12 mouse cellular contexts compared by ENCODE assay signal in the genomic region with DNA sequence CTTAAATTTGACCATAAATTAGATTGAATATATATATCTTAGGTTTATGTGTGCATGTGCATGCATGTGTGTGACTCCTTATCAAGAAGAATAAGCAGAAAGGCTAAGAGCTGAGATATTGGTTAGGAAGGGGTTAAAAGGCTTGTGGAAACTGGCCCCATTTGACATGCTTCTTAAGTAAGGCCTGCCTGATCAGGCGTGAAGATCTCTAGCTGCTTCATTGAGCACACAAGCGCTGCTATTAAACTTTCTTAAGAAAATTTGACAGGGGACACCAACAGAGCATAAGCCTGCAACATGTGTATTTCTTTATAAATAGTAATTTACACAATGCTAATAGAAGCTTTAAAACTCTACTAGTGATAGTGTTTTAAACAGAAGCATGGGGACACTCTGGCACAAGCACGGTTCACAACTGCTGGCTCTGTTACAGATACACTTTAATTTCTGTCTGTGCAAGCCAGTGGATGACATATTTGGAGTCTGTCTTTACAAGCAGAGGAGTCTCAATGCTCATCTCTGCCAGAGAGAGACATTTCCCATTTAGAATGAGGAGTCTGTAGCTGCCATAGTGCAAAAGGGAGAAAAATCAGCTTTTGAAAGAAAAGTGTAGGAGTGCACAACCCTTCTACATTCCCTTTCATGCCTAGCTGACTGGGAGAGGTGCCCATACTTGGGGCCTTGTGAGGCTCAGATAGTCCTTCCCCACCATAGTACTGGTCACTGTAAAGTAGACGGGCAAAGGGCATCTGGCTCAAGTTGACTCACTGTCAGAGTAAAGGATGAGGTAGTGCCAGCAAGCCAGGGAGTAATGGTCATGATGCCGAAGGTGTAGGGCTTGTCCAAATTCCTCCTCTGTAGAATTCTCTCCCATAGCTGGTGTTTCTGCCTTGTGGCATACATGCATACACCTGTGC.
DNase-seq lines count a peak whose midpoint lies in the region; ATAC-seq and TF ChIP-seq lines count a peak whose summit lies in the region.
"Had no signal": no experiment of that assay in that cellular context is flagged by ENCODE, and none has a peak within 500 bp of the region (broad histone marks: within the 10 kb centered on the region; RNA-seq: fewer than 3 reads in every experiment).

No protein-coding gene starts in this region.

- no peak for DNase-seq in hindbrain, embryonic 14.5 days (ENCODE audit: low spot score)
- DNase-seq in kidney, postnatal 25 days: peak; percentile 15 to 38
- no peak for DNase-seq in urinary bladder, postnatal 10 days (ENCODE audit: low spot score)
- no peak for DNase-seq in right cerebral cortex, adult 2 months (ENCODE audit: low spot score in 2 of 2)
- DNase-seq: adrenal gland, postnatal 25 days; gastrocnemius, postnatal 14 days; thymus, adult 18-20 months had no signal

- H3K36me3 ChIP-seq in neural tube, embryonic 12.5 days: no peaks in the 10 kb centered on the region
- H3K36me3 ChIP-seq in neural tube, embryonic 15.5 days: no peaks in the 10 kb centered on the region
- H3K36me3 ChIP-seq in hindbrain, embryonic 14.5 days (replicated peaks; ENCODE audit: control insufficient read depth, insufficient read depth): no peaks in the 10 kb centered on the region
- H3K36me3 ChIP-seq in intestine, postnatal 0 days (ENCODE audit: control insufficient read depth, insufficient read depth): no peaks in the 10 kb centered on the region
- H3K36me3 ChIP-seq: heart, embryonic 15.5 days had no signal

- H3K4me1 ChIP-seq in neural tube, embryonic 12.5 days: peaks cover 10% of the 10 kb centered on the region; the same call in 1 of the 2 replicates
- H3K4me1 ChIP-seq in neural tube, embryonic 15.5 days: peaks cover 12% of the 10 kb centered on the region
- H3K4me1 ChIP-seq in hindbrain, embryonic 14.5 days (replicated peaks; ENCODE audit: control insufficient read depth, insufficient read depth, low read length): peaks cover 20% of the 10 kb centered on the region
- H3K4me1 ChIP-seq in intestine, postnatal 0 days (replicated peaks; ENCODE audit: control insufficient read depth, insufficient read depth, low read length): no peaks in the 10 kb centered on the region
- H3K4me1 ChIP-seq: heart, embryonic 15.5 days had no signal

- H3K9ac ChIP-seq in neural tube, embryonic 12.5 days: no peak overlapping the region
- H3K9ac ChIP-seq in neural tube, embryonic 15.5 days (replicated peaks): no peak overlapping the region
- no peak overlapping the region for H3K9ac ChIP-seq in hindbrain, embryonic 14.5 days
- H3K9ac ChIP-seq in intestine, postnatal 0 days (ENCODE audit: low read depth, low read length): no peak overlapping the region
- H3K9ac ChIP-seq: heart, embryonic 15.5 days had no signal

- 22% methylated on average over 5 of the region's 5 CpGs for WGBS in neural tube, embryonic 12.5 days
- WGBS in neural tube, embryonic 15.5 days: 24% methylated on average over 5 of the region's 5 CpGs
- 18% methylated on average over 5 of the region's 5 CpGs for WGBS in hindbrain, embryonic 14.5 days
- 61% methylated on average over 5 of the region's 5 CpGs for WGBS in intestine, postnatal 0 days

- H3K27me3 ChIP-seq in neural tube, embryonic 12.5 days (replicated peaks): no peaks in the 10 kb centered on the region
- H3K27me3 ChIP-seq in neural tube, embryonic 15.5 days (replicated peaks): no peaks in the 10 kb centered on the region
- no peaks in the 10 kb centered on the region for H3K27me3 ChIP-seq in hindbrain, embryonic 14.5 days (ENCODE audit: control insufficient read depth, insufficient read depth, low read length)
- H3K27me3 ChIP-seq in intestine, postnatal 0 days (replicated peaks; ENCODE audit: control insufficient read depth, insufficient read depth, low read length): no peaks in the 10 kb centered on the region
- H3K27me3 ChIP-seq: heart, embryonic 15.5 days had no signal

- no peaks in the 10 kb centered on the region for H3K9me3 ChIP-seq in neural tube, embryonic 12.5 days
- H3K9me3 ChIP-seq in neural tube, embryonic 15.5 days (replicated peaks): no peaks in the 10 kb centered on the region
- no peaks in the 10 kb centered on the region for H3K9me3 ChIP-seq in hindbrain, embryonic 14.5 days (ENCODE audit: control insufficient read depth, low read length)
- H3K9me3 ChIP-seq in intestine, postnatal 0 days (ENCODE audit: control insufficient read depth): no peaks in the 10 kb centered on the region
- H3K9me3 ChIP-seq: heart, embryonic 15.5 days had no signal

- no peak overlapping the region for H3K27ac ChIP-seq in neural tube, embryonic 12.5 days
- H3K27ac ChIP-seq in neural tube, embryonic 15.5 days (replicated peaks): no peak overlapping the region
- H3K27ac ChIP-seq in hindbrain, embryonic 14.5 days: peak overlapping the region; percentile 46; the same call in 1 of the 2 replicates
- H3K27ac ChIP-seq in intestine, postnatal 0 days (ENCODE audit: low read depth, low read length): no peak overlapping the region
- H3K27ac ChIP-seq: heart, embryonic 15.5 days had no signal

- no peak overlapping the region for H3K4me3 ChIP-seq in neural tube, embryonic 12.5 days
- no peak overlapping the region for H3K4me3 ChIP-seq in neural tube, embryonic 15.5 days (replicated peaks)
- H3K4me3 ChIP-seq in hindbrain, embryonic 14.5 days (replicated peaks; ENCODE audit: low read length): no peak overlapping the region
- H3K4me3 ChIP-seq in intestine, postnatal 0 days (ENCODE audit: low read depth, low read length): no peak overlapping the region
- H3K4me3 ChIP-seq: heart, embryonic 15.5 days had no signal

- TF ChIP-seq CTCF in intestine, postnatal 0 days (IDR thresholded peaks at IDR 0.05; ENCODE audit: low read depth): no peak

- no peak overlapping the region for H3K4me2 ChIP-seq in neural tube, embryonic 12.5 days (replicated peaks)
- H3K4me2 ChIP-seq in neural tube, embryonic 15.5 days: no peak overlapping the region
- H3K4me2 ChIP-seq in hindbrain, embryonic 14.5 days (replicated peaks): no peak overlapping the region
- H3K4me2 ChIP-seq in intestine, postnatal 0 days (replicated peaks; ENCODE audit: low read depth): no peak overlapping the region
- H3K4me2 ChIP-seq: heart, embryonic 15.5 days had no signal

- ATAC-seq in neural tube, embryonic 12.5 days (ENCODE audit: low FRiP score, low read depth): peak; percentile 30; the same call in 1 of the 2 replicates
- no peak; the same call in 1 of the 2 replicates for ATAC-seq in neural tube, embryonic 15.5 days (ENCODE audit: low FRiP score)
- no peak for ATAC-seq in hindbrain, embryonic 14.5 days (ENCODE audit: low FRiP score)
- no peak for ATAC-seq in intestine, postnatal 0 days
- ATAC-seq in megakaryocyte-erythroid progenitor cell, adult 5-6 weeks (replicated peaks; ENCODE audit: low FRiP score, low TSS enrichment, poor library complexity, severe bottlenecking): no peak

Comparison
In these comparisons a context has a peak if more than half of its experiments do, and no peak if none do; other contexts are left out.
1. DNase-seq: peak in kidney, postnatal 25 days (2 of 2); none in hindbrain, embryonic 14.5 days (single experiment), urinary bladder, postnatal 10 days (single experiment) and right cerebral cortex, adult 2 months (0 of 2).